Mouse (Mus musculus) adrenal gland (tissue): ENCODE results near the gene Rnase13.
"Not testable (repeated sequence)": the region's sequence is repeated elsewhere in the genome, so short reads cannot be mapped to it uniquely, and the experiment has no call there.

Experiments used
- intact Hi-C: fragments of 180-260 bp; cut with DNase I; formaldehyde crosslinking; loops from one replicate; pipeline ENCODE4 v1.15.1; 2025
- long read RNA-seq, 2 experiments: library from polyadenylated mRNA; unstranded; transcript quantifications; one replicate each; pipeline ENCODE4 v2.0.0; 2020; ENCODE audit warnings: borderline replicate concordance in 1 of 2; ENCODE audit not compliant: insufficient replicate concordance in 1 of 2

The Rnase13 gene
- long read RNA-seq, experiment 1, result 0 reads
- long read RNA-seq, experiment 2, result 0 reads

- intact Hi-C loops, result no loop called here
These were observed at the start of gene Rnase13 for GRCm38 (mm10) chr14:51922571-51922865. Gene Rnase13 (minus strand): TSS chr14:51922773.

- intact Hi-C loops, result no loop called here
These were observed 44.8 kb upstream of the Rnase13 start for GRCm38 (mm10) chr14:51967400-51967799.

- intact Hi-C loops, result no loop called here
These were observed 37.7 kb upstream of the Rnase13 start for GRCm38 (mm10) chr14:51960316-51960715.

DNA sequence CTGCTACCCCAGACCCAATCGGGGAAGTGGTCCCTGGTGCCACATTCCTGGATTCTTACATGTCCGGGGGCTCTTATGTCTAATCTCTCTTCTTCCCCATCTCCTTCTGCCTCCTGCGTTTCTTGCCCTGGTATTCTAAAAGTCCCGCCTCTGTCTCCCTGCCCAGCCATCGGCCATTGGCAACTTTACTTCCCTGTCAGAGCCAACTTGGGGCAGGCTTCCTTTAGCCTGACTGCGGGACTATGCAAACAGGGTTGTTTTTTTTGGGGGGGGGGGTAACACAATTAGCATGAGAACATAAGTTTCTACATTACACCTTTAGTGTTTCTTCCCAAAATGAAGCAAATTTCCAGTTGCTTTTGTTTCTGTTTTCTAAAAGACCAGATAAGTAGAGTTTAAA is 20.8 kb upstream of the Rnase13 start:
- intact Hi-C loops, result no loop called here

GRCm38 (mm10) chr14:51942236-51942635 is 19.7 kb upstream of the Rnase13 start:
- intact Hi-C loops, result no loop called here

DNA sequence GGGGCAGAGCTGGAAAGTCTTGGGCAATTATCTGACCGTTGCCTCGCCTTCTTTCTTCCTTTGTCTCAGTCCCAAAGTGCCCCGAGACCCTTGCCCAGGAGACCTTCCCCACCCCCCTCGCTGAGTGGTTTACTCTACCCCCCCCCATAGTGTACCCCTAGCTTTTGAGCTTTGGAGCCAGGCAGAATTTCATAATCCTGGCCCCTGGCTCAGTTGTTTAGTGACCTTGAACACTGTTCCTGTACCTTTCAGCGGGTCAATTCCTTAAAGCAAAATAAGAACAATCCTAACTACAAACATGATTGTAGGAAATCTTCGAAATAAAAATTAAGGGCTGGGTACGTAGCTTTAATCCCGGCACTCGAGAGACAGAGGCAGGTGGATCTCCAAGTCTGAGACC is 19.0 kb upstream of the Rnase13 start:
- intact Hi-C loops, result no loop called here

DNA sequence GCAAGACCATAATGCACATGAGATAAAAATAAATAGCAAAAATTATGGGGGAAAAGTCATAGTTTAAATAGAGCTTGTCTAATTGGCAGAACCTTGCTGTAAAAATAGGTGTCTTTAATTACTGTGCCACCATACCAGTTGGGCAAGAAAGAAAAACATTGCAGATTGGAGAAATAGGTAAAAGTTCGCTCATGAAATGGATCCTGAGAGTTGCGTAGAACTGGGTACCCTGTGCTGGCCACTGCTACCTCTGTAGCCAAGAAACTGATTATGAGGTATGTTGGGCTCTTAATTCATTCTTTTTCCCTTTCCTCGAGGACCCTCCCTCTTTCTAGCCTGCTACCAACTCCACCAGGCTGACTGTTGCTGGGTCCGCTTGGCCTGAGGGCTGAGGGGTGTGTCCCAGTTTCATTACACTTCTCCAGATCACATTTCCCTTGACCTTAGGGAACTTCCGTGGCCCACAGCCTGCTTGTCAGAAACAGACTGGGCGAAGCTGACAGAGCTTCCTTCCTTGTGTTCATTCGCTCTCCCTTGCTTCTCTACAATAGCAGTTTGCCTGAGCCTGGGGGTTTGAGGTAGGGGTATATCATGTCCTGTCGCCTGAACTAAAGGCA is 18.5 kb upstream of the Rnase13 start:
- intact Hi-C loops, result no loop called here

- intact Hi-C loops, result no loop called here
These were observed 16.4 kb upstream of the Rnase13 start for GRCm38 (mm10) chr14:51939005-51939404.

DNA sequence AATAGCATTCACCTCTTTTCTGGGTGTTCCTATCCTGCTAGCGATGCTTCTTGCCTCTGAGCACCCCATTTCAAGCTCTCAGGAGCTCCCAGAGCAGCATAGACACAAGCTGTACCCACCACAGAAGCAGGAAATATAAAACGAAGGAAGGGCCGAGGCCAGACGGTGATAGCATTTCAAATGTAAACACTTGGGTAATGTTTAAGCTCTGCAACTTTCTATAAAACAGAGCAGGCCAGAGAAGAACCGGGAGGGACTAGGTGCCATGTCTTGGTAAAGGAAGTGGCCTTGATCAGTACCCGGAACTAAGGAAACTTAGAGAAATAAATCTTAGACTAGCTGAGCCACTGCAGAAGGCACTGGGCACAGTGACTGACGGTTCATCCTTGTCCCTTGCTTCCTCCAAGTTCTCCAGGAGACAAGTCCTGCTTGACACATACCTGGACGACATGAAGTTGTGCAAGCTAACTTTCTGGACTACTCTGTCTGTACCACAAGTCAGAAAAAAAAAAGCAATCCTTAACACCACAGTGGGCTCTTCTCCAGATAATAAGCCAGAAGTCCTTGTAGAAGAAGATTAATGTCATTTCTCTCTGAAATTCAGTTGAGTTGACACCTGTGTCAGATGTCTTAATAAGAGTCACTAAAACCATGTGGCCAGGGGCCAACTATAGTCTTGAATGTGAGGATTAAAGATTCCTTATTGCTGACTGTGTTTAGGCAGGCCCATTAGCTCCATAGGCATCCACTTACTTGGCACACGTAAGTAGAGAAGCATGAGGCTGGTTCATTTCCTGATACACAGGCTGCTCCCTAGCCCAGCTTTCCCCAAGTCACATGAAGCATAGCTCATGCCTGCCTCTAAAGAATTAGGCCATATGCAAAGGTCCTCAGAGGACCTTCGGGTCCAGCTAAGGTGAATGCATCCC is 9.8 kb upstream of the Rnase13 start:
- intact Hi-C loops, result loop anchor here (5.0 kb wide), 1 partner anchor 55 kb away; no protein-coding TSS in a partner anchor

DNA sequence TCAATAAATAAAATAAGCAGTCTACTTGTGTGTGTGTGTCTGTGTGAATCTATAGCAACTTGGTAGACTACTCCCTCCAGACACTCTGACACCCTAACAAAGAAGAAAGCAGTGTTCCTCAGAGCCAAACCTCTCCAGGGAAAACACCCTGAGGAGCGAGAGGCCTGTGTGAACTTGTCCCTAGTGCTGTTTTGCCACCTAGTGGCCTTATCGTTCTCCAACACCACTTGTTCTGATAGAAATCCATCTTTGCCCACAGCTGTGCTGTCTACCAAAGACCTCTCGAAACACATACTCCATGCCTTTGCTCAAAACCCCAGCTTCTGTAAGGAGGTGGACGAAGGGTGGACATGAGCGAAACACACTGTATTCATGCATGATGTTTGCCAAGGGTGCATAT is 8.3 kb upstream of the Rnase13 start:
- intact Hi-C loops, result loop anchor here (2.0 to 5.0 kb wide), 2 partner anchors 28 to 56 kb away; no protein-coding TSS in a partner anchor

DNA sequence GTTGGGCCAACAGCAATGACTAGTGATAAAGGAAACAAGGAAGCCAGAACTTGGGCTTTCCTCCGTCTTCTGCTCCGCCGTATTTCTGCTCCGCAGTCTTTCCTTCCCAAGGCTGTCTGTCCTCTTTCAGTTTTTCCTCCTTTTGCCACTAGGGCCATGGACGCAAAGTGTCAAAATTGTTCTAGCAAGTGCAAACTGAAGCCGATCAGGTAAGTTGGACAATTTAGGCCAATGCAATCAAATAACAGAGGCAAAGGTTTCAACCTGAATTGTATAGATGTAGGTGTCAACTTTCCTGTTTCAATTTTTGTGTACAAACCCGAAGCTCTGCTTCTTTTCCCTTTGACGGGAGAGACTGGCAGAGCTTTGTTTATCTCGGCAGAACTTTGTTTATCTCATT is 7.4 kb upstream of the Rnase13 start:
- intact Hi-C loops, result loop anchor here (2.0 to 5.0 kb wide), 2 partner anchors 27 to 57 kb away; no protein-coding TSS in a partner anchor

GRCm38 (mm10) chr14:51929309-51929943 is 6.9 kb upstream of the Rnase13 start:
- intact Hi-C loops, result no loop called here

DNA sequence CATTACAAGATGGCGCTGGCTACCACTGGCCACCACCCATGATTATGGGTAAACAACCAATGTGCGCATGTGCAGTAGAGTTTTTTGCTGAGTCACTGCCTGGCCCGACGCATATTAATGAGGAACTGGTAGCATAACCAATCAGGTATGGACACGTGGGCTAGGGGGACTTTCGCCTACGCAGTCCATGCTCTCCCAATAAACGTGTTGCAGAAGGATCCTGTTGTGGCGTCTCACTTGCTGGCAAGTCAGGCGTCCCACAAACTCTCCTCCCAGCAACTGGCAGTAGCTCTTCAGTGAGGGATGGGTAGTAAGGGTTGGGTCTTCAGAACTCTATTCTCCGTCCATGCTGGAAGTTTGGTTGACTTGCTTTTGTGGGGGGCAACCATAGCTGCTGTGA is 4.4 kb upstream of the Rnase13 start:
- intact Hi-C loops, result not testable (repeated sequence)

GRCm38 (mm10) chr14:51923492-51923891 is 919 bp upstream of the Rnase13 start:
- intact Hi-C loops, result no loop called here

DNA sequence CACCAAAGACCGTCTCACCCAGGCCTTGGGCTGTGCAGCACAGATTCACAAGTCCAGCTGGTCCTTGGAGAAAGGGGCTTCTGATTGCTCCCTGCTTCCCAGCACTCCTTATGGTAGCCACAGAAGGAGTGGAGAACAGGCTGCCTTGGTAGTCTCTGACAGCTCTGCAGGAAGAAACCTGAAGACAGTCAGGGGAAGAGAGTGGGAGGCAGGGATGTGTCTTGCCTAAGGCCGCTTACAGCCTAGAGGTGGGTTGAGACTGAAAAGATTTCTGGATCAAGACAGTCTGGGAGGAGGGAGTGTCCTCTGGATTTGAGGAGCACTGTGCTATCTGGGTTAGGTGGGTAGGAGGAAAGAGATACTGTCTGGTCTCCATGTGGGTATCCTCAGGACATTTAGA is 337 bp upstream of the Rnase13 start:
- intact Hi-C loops, result no loop called here

- intact Hi-C loops, result no loop called here
These were observed 608 bp downstream of the Rnase13 start for GRCm38 (mm10) chr14:51921759-51922570.

DNA sequence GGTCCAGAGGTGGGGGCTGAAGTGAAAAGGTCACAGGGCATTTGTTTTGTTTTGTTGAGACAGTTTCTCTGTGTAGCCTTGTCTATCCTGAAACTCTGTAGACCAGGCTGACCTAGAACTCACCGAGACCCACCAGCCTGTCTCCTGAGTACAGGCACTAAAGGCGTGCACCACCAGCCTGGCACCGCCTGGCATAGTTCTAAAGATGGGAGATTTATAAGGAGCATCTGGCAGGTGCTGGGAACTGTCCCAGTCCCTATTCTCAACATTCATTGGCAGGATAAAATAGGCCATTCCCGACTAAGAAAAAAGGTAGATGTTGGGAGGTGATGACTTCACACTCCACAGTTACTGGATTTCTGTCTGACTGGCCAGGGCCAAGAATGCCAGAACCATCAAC is 3.6 kb downstream of the Rnase13 start:
- intact Hi-C loops, result no loop called here

DNA sequence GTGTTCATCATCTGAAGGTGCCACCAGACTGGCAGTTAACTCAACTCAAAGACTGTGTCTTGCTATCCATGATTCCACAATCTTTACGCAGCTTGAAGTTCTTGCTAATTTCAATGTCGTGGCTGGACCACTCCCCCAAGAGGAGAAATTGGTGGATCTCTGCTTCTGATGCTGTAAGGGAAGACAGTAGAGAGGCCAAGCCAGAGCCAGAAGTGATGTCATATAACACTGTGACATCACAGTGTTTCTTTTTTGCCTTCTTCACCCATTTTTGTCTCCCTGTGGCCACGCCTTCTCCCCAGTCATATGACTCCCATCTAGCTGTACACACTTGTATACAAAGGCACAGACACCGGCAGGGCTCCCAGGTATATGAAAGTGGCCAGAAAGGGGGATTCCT is 4.4 kb downstream of the Rnase13 start, which contains the start of gene Tppp2:
Gene Tppp2, plus strand, starts transcription at position 301 of the 400 bp plus-strand sequence.
- intact Hi-C loops, result no loop called here

GRCm38 (mm10) chr14:51916539-51916938 is 6.0 kb downstream of the Rnase13 start:
- intact Hi-C loops, result no loop called here

- intact Hi-C loops, result no loop called here
These were observed 7.5 kb downstream of the Rnase13 start for GRCm38 (mm10) chr14:51915030-51915429.
